Mouse (Mus musculus) stomach, postnatal 0 days (tissue): ENCODE data around the gene Cemip.

Source experiments
- CTCF ChIP-seq: IDR thresholded peaks from 2 replicates; pipeline ENCODE4 v1.5.1; 2016; ENCODE audit warnings: antibody characterized with exemption, low read depth, mild to moderate bottlenecking, moderate library complexity
- EP300 ChIP-seq: optimal IDR thresholded peaks from 2 replicates; pipeline ENCODE3; 2016; ENCODE audit warnings: antibody characterized with exemption

DNA sequence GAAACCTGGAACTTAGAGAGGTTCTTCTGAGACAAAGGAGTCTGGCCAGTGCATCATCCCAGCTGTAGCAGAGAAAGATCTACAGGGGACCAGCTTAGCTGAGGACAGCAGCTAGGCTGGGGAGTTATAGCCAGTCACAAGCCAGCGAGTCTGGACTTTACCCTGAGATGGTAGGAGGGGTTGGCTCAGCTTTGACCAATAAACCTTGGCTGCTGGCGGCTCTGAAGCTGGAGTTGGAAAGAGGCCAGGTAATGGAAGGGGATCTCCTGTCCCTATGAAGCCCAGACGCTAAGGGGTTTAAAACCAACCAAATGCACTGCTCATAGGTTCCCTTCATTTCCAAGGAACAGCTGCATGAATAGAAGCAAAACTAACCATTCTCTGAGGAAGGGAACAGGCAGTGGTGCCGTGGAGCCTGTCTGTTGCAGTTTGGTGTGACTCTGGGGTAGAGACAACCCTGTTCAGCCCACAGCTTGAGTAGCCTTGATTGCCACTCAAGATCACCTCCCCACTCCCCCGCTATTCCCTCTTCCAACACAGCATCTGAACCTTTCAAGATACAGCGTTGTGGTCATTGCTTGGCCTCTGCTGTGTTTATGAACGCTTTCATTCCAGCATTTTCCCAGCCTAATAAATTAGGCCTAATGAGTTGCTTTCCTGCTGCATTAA, 30.2 kb downstream of the Cemip start:
- no peak for TF ChIP-seq EP300
- no peak for TF ChIP-seq CTCF
